Mouse (Mus musculus) large intestine, adult 2 months (tissue): Measurements from ENCODE around the gene Trappc3. TPM values are rescaled to one million over a fixed set of nuclear protein-coding genes. Genes with fewer than 3 reads are reported as not detected.

ENCODE experiments used
- DNase-seq: peaks from one replicate; pipeline ENCODE4 v3.0.0-alpha.2; 2012; ENCODE audit warnings: low read depth, low spot score
- WGBS: fragments of 180-500 bp; shearing (Covaris S2); methylation state at CpG from one replicate; pipeline ENCODE4 v1.1.7; 2018; 5-methylcytosine and 5-hydroxymethylcytosine counted together
- polyA plus RNA-seq: library from polyadenylated mRNA; depleted of rRNA; stranded (reverse); fragments of >200 nt; gene quantifications from 2 replicates; pipeline ENCODE4 v1.2.3, GENCODE M21; 2012

Gene Trappc3
- polyA plus RNA-seq, 1 experiment = 42.3 TPM

DNA sequence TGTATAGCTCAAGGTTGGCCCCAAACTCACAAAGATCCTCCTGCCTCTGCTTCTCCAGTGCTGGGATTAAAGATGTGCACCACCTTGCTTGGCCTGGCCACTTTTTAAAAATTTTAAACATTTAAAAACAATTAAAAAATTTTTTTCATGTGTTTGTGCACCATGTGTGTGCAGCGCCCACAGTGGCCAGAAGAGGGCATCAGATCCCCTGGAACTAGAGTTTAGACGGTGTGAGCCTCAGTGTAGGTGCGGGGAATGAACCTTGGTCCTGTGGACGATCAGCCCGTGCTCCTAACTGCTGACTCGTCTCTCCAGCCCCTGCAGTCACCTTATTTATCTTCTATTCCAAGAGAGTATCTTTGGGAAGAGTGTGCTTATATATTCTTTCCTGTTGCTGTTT is 43.9 kb downstream of the Trappc3 start:
- 88% methylated on average over 6 of the region's 6 CpGs for WGBS
- DNase-seq = no peak

- no peak for DNase-seq
- WGBS = 23% methylated on average over 2 of the region's 2 CpGs
Observed at GRCm38 (mm10) chr4:126306827-126307226, 44.7 kb downstream of the Trappc3 start.

GRCm38 (mm10) chr4:126309211-126309921 is 47.2 kb downstream of the Trappc3 start:
- WGBS = 16% methylated on average over 20 of the region's 20 CpGs
- DNase-seq = no peak

GRCm38 (mm10) chr4:126309922-126310309 is 47.8 kb downstream of the Trappc3 start:
- DNase-seq = no peak
- whole genome bisulfite sequencing = 1% methylated on average over 7 of the region's 7 CpGs

- DNase-seq = no peak
- 74% methylated on average over 7 of the region's 7 CpGs for WGBS
Observed at GRCm38 (mm10) chr4:126310344-126310743, 48.2 kb downstream of the Trappc3 start.

DNA sequence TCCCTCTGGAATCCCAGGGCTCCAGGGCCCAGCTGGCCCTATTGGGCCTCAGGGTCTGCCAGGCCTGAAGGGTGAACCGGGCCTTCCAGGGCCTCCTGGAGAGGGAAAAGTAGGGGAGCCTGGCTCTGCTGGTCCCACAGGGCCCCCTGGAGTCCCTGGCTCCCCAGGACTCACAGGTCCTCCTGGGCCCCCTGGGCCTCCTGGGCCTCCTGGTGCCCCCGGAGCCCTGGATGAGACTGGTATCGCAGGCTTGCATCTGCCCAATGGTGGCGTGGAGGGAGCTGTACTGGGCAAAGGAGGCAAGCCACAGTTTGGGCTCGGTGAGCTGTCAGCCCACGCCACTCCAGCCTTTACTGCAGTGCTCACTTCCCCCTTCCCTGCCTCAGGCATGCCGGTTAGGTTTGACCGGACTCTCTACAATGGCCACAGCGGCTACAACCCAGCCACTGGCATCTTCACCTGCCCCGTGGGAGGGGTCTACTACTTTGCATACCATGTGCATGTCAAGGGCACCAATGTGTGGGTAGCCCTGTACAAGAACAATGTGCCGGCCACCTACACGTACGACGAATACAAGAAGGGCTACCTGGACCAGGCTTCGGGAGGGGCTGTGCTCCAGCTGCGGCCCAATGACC is 49.6 kb downstream of the Trappc3 start:
- 91% methylated on average over 16 of the region's 16 CpGs for WGBS

GRCm38 (mm10) chr4:126313202-126313601 is 51.1 kb downstream of the Trappc3 start:
- no peak for DNase-seq
- WGBS = 72% methylated on average over 5 of the region's 5 CpGs

More for the DNA sequence above, 49.6 kb downstream of the Trappc3 start:
- DNase-seq = no peak

GRCm38 (mm10) chr4:126314393-126314792 is 52.3 kb downstream of the Trappc3 start:
- WGBS = 70% methylated on average over 10 of the region's 10 CpGs
- no peak for DNase-seq

DNA sequence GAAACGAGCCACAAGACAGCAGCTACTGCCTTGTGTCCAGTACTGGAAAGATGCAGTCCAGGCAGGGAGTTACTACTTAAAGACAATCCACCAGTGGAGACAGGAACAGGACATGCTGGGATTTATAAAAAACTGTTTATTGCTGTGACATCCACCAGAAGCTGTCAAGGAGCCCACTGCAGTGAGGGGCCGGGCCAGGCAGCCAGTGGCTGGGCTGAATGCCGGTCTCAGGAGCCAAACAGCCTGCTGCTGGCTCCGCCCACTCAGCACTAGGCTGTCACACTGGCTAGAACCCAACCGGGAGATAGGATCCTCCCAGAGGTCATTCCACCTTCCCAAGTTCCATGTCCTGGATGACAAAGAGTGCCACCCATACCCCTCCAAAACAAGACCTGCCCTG is 53.8 kb downstream of the Trappc3 start:
- WGBS = 37% methylated on average over 5 of the region's 5 CpGs
- DNase-seq = no peak

- DNase-seq = no peak
- 93% methylated on average over 13 of the region's 13 CpGs for WGBS
Observed at GRCm38 (mm10) chr4:126316443-126317040, 54.4 kb downstream of the Trappc3 start.

DNA sequence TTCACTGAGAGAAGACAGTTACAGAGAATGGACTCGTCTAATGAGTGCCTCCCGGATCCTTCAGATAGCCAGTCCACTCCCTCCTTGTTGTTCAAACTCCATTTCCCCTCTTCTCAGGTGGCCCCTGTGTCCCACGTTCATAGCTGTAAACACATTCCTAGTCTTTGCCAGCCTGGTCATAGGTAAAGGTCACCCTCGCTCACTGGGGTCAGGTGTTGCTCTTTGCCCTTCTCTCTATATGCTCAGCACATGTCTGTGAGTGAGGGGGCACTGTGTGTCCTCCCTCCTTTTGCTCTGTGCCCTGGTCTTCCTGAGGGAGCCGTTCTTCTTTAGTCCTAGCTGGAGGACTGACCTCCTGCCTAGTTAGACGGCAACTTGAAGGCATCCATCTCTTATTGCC is 57.7 kb downstream of the Trappc3 start:
- no peak for DNase-seq
- 81% methylated on average over 6 of the region's 6 CpGs for WGBS

- peak; percentile 81 for DNase-seq
- WGBS = 1% methylated on average over 80 of the region's 80 CpGs
Observed at GRCm38 (mm10) chr4:126321111-126321853, 59.2 kb downstream of the Trappc3 start, which contains the start of gene Adprhl2. TSS of gene Adprhl2 (minus strand) at chr4:126321703.

DNA sequence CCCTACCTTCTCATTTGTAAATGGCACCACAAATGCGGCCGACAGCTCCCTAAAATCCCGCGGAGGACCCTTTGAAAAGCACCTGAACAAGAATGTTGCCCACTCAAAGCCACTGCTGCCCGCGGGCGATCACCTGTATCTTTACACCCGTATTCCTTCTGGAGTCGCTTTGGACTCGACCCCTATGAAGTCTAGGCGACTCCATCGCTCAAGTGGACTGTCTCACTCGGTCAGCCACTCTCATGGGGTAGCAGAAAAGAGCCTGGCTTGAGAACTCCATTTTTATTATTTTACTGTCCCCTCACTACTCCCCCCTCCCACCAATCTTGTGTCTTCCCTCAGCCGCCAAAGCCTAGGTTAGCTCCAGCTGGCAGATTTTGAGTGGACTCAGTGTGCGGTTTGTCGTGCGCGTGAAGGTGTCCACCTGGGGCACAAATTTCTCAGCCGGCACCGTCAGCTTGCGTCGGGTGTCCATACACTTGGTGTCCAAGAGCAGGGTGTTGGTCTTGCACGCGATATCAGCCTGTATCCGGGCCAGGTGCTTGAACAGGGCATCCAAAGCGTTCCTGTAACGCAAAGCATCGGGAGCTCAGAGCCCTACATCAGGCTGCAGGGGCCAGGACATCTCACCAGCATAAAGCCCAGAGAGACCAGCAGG is 59.9 kb downstream of the Trappc3 start:
- 58% methylated on average over 28 of the region's 28 CpGs for WGBS
- no peak for DNase-seq

DNA sequence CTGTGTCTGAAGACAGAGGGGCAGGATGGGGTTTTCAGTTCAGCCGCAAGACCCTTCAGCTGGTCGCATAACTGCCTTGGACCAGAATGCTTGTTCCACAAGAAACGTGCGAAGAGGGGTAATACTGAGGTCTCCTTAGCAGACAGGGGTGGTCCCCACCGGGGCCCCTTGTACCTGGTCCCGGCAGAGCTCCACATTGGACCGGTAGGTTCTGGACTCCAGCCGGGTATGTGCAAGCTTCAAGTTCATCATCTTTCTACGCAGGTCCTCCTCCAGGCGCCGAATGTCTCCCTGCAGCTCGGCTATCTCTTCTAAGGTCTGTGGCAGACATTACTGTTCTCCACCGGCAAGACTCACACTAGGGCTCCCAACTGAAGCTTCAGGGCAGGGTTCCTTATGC is 60.5 kb downstream of the Trappc3 start:
- DNase-seq = no peak
- WGBS = 95% methylated on average over 13 of the region's 13 CpGs

DNA sequence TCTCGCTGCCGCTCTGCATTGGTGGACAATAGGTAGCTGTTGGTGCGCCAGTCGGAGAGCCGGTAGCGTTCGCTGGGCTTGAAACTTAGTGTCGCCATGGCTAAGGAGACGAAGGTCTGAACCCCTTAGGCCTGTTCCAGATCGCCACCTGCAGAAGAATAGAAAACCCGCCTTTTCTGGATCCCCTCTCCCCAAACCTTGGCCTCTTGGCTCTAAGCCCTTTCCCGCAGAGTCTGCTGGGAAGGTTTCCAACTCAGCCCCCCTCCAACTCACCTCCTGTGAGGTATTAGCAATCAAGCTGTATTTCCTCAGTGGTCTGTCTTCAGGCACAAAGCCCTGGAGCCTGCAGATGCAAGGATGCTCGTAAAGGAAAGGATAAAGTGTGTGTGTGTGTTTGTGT is 62.7 kb downstream of the Trappc3 start:
- WGBS = 65% methylated on average over 13 of the region's 13 CpGs
- no peak for DNase-seq

- WGBS = 13% methylated on average over 23 of the region's 23 CpGs
- no peak for DNase-seq
Observed at GRCm38 (mm10) chr4:126325281-126325861, 63.2 kb downstream of the Trappc3 start, which contains the start of gene Tekt2. TSS of gene Tekt2 (minus strand) at chr4:126325688.
